Mouse (Mus musculus) small intestine, adult 2 months (tissue): ENCODE results near the gene Lrrn3.

Experiments used
- CTCF ChIP-seq: fragments of 200-500 bp; IDR thresholded peaks from 2 replicates; pipeline ENCODE4 v1.5.1; 2012; ENCODE audit warnings: low read depth, mild to moderate bottlenecking, control low read depth, inconsistent platforms, low read length, moderate library complexity, mixed read lengths; ENCODE audit not compliant: insufficient replicate concordance, insufficient read length; ENCODE audit errors: extremely low read depth
- POLR2A ChIP-seq: fragments of 200-500 bp; IDR thresholded peaks from 2 replicates; pipeline ENCODE4 v1.6.1; 2012; ENCODE audit warnings: low read depth, mild to moderate bottlenecking, control low read depth, inconsistent platforms, low read length, moderate library complexity

DNA sequence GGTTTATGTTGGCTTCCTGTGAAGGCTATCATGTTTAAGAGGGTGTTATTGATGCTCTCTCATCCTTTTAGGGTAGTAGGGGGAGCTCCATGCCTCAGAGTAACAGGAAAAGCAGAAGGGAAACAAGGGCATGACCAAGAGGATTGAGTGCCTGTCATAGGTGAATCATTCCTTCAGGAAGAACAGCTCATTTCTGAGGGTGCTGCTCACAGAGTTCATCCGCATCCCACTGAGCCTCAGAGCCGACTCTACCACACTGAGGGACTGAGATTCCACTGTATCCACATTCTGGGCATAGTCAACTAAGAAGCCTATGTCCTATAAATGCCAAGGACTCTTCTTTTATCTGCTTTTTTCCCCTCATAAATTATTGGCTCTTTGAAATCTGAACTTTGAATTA, 35.4 kb upstream of the Lrrn3 start:
- TF ChIP-seq CTCF (no peak), POLR2A (no peak)
